In genomic region chr6:40346959-40347771, GRCm38 (mm10) we compare ENCODE assay signal across 8 mouse cellular contexts. TPM values are rescaled to one million over a fixed set of nuclear protein-coding genes. Genes with fewer than 3 reads are reported as not detected.
DNase-seq lines count a peak whose midpoint lies in the region; ATAC-seq lines count a peak whose summit lies in the region.

No protein-coding gene starts in this region.

- no peak overlapping the region for H3K27ac ChIP-seq in limb, embryonic 13.5 days
- no peak overlapping the region for H3K27ac ChIP-seq in limb, embryonic 10.5 days
- no peak overlapping the region for H3K27ac ChIP-seq in neural tube, embryonic 15.5 days (replicated peaks)

- WGBS in limb, embryonic 13.5 days = 75% methylated on average over 10 of the region's 10 CpGs
- 86% methylated on average over 10 of the region's 10 CpGs for WGBS in limb, embryonic 10.5 days
- 72% methylated on average over 10 of the region's 10 CpGs for WGBS in neural tube, embryonic 15.5 days

- peaks cover 20% of the 10 kb centered on the region for H3K36me3 ChIP-seq in limb, embryonic 13.5 days
- peaks cover 25% of the 10 kb centered on the region for H3K36me3 ChIP-seq in limb, embryonic 10.5 days
- peaks cover 3% of the 10 kb centered on the region; the same call in 1 of the 2 replicates for H3K36me3 ChIP-seq in neural tube, embryonic 15.5 days

- no peak overlapping the region for H3K9ac ChIP-seq in limb, embryonic 13.5 days
- no peak overlapping the region for H3K9ac ChIP-seq in neural tube, embryonic 15.5 days (replicated peaks)

- peak; percentile 71 for ATAC-seq in limb, embryonic 13.5 days (ENCODE audit: low FRiP score, low read depth)
- 0 out of 2 replicates have a peak, but pooled peaks have one; percentile 59 for ATAC-seq in neural tube, embryonic 15.5 days (ENCODE audit: low FRiP score)
- ATAC-seq in CD4-positive, CD25-positive, alpha-beta regulatory T cell, adult 4 months = no peak

- DNase-seq in limb, embryonic 10.5 days (ENCODE audit: low spot score) = no peak
- DNase-seq in cerebellum, adult 11 months = peak; percentile 25
- peak; percentile 36 for DNase-seq in gastrocnemius, postnatal 10 days
- DNase-seq in layer of hippocampus, postnatal 25 days (ENCODE audit: extremely low spot score in 1 of 2, low spot score in 1 of 2) = peak; percentile 33 to 44
- no peak for DNase-seq in T-cell, adult 2 months (ENCODE audit: low spot score)

- no peaks in the 10 kb centered on the region for H3K27me3 ChIP-seq in limb, embryonic 13.5 days
- no peaks in the 10 kb centered on the region for H3K27me3 ChIP-seq in limb, embryonic 10.5 days (ENCODE audit: low read depth, poor library complexity, severe bottlenecking)
- no peaks in the 10 kb centered on the region for H3K27me3 ChIP-seq in neural tube, embryonic 15.5 days (replicated peaks)

- no peaks in the 10 kb centered on the region for H3K4me1 ChIP-seq in limb, embryonic 13.5 days
- no peaks in the 10 kb centered on the region for H3K4me1 ChIP-seq in limb, embryonic 10.5 days
- H3K4me1 ChIP-seq in neural tube, embryonic 15.5 days = peaks cover 4% of the 10 kb centered on the region; the same call in 1 of the 2 replicates

- H3K4me3 ChIP-seq in limb, embryonic 13.5 days = no peak overlapping the region
- no peak overlapping the region for H3K4me3 ChIP-seq in limb, embryonic 10.5 days
- H3K4me3 ChIP-seq in neural tube, embryonic 15.5 days (replicated peaks) = no peak overlapping the region

- no peak overlapping the region for H3K4me2 ChIP-seq in limb, embryonic 13.5 days (replicated peaks)
- H3K4me2 ChIP-seq in neural tube, embryonic 15.5 days = no peak overlapping the region

- no peaks in the 10 kb centered on the region for H3K9me3 ChIP-seq in limb, embryonic 13.5 days
- H3K9me3 ChIP-seq in limb, embryonic 10.5 days (replicated peaks) = no peaks in the 10 kb centered on the region
- H3K9me3 ChIP-seq in neural tube, embryonic 15.5 days (replicated peaks) = no peaks in the 10 kb centered on the region

RNA-seq across cellular contexts. Expression of gene Agk, which starts 22.2 kb away (rescaled TPM):
- polyA plus RNA-seq in limb, embryonic 13.5 days (2015; fragmentation: Nextera tagmentation; extraction: Ambion mirVana) = 46.9 and 50.2 TPM in 2 replicates
- 47.5 and 47.9 TPM in 2 replicates for polyA plus RNA-seq in limb, embryonic 10.5 days (2016; fragmentation: Nextera tagmentation; extraction: Ambion mirVana)
- 10 to 100 TPM; 12.2 to 13.9 TPM for total RNA-seq in gastrocnemius, postnatal 10 days (2021)
- total RNA-seq in layer of hippocampus, postnatal 25 days (2021) = 10 to 100 TPM; 45.3 to 47.4 TPM
- polyA plus RNA-seq in neural tube, embryonic 15.5 days (2015; fragmentation: Nextera tagmentation; extraction: Ambion mirVana) = 59.8 and 60.4 TPM in 2 replicates
- polyA plus RNA-seq in CD4-positive, CD25-positive, alpha-beta regulatory T cell, adult 4 months (2017; shearing (Covaris generic)) = 10 to 100 TPM; 60.1 to 72.0 TPM

Comparison
In these comparisons a context has a peak if more than half of its experiments do, and no peak if none do; other contexts are left out.
1. DNase-seq: peak in cerebellum, adult 11 months (single experiment), gastrocnemius, postnatal 10 days (single experiment) and layer of hippocampus, postnatal 25 days (2 of 2); none in limb, embryonic 10.5 days (single experiment) and T-cell, adult 2 months (single experiment).